Mouse (Mus musculus): ENCODE results near the gene Piezo1.
A peak's percentile ranks its signal among the peaks of the same experiment; 100 is the strongest.

Piezo1 gene

GRCm38 (mm10) chr8:122497016-122497734 lies 54.0 kb downstream of the Piezo1 start:
- DNase-seq (ENCODE audit: low spot score in 2 of 2) = no peak

DNA sequence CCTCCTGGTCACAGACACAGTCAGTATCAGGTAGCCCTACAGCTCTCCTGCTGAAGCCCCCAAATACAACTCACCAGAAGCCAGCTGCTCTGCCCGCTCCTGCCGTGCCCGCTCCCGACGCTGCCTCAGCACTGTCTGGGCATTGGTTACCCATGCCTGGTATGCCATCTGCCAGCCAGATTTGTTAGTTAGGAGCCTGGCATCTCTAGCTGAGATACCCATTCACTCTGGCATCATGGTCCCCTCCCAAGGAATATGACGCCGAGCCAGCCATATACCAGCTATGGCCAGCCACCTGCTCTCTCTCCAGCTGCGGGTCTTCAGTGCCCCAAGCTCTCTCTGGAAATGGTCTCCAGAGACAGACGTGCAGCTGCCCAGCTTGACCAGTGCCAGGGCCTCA lies 62.7 kb downstream of the Piezo1 start:
- DNase-seq (ENCODE audit: low spot score in 2 of 2) = no peak

GRCm38 (mm10) chr8:122484831-122485230 lies 66.3 kb downstream of the Piezo1 start:
- DNase-seq (ENCODE audit: low spot score in 2 of 2) = no peak

GRCm38 (mm10) chr8:122483877-122484276 lies 67.3 kb downstream of the Piezo1 start:
- DNase-seq (ENCODE audit: low spot score in 2 of 2) = no peak

GRCm38 (mm10) chr8:122482448-122482847 lies 68.7 kb downstream of the Piezo1 start:
- DNase-seq (ENCODE audit: low spot score in 2 of 2) = no peak

DNA sequence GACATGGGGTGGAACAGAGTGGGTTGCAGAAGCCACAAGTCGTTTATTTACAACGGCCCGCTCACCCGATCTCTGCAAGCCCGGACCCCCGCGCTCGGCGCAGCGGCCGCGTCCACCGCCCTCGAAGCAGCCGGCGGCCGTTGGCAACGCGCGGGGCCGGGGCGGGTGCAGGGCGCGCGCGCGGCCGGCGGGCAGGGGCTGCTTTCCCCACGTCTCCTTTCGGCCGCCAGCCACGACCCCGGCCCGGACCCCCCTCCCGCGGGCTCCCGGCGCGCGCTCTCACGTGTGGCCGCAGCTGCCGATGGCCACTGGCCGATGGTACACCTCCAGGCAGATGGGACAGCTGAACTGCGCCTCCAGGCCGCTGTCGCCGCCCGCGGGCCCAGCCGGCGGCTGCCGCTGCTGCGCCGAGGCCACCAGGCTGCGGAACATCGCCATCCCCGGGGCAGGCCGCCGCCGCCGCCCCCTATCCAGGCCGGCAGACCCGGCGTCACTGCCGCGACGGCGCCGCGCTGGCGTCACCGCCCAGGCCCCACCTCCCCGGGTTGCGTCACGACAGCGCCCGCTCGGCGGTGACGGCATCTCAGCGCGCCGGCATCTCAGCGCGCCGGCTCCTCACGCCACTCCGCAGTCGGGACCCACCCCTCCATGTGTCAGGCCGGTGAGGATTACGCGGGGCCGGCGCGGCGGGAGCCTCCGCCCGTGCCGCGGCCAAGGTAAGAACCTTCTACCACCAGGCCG lies 75.4 kb downstream of the Piezo1 start, which contains the start of the genes Rnf166 and Ctu2:
TSS of gene Rnf166 (minus strand) at position 485 of the 741 bp plus-strand sequence.
TSS of gene Ctu2 (plus strand) at position 564 of the 741 bp plus-strand sequence.
- DNase-seq (ENCODE audit: low spot score in 2 of 2) = peak; percentile 80 to 87

DNA sequence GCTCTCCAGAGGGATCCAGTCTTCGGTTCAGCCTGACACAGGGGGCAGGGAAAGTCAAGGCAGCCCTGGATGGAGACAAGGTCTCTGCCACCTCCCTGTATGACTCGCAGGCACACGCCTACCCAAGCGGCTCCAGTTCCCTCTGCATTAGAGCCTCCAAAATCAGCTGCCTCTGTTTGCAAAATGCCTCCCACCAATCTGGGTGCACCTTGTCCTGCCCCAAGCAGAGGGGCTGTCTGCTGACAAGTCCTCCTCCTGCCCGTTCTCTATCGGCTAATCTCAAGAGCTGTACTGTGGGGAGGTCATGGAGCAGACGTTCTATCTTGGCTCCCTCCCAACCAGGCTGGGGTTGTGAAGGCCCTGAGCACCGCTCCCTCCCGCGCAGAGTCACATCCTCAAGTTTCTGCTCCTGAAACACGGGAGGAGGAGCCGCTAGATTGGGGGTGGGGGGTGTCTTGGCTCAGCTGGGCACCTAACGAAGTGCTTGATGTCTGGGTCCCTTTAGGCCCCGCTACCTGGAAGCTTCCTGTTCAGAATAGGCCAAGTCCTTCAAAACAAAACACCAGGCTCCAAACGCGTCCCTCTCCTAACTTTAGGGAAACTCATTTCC lies 76.1 kb downstream of the Piezo1 start:
- DNase-seq (ENCODE audit: low spot score in 2 of 2) = peak in 1 of 2 experiments; percentile 41

GRCm38 (mm10) chr8:122473911-122474421 lies 77.2 kb downstream of the Piezo1 start:
- DNase-seq (ENCODE audit: low spot score in 2 of 2) = no peak

- DNase-seq (ENCODE audit: low spot score in 2 of 2) = no peak
These were observed 80.4 kb downstream of the Piezo1 start for GRCm38 (mm10) chr8:122470691-122471090.

DNA sequence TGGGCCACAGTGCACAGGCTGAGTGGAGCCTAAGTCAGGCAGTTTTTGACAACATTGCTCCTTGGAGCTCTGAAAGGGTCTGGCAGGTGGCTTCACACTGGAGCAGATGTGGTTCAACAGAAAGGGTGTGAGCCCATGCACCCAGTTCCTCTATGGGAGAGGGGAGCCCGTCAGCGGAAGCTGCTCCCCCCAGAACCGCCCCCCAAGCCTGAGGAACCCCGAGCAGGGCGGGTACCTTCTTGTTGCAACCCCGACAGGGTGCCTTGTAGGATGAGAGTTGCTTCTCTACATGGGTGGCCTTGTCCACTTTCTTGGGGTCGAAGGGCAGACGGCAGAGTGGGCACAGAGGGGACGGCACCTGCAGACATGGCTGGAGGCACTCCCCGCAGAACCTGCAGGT lies 81.2 kb downstream of the Piezo1 start:
- no peak for DNase-seq (ENCODE audit: low spot score in 2 of 2)

GRCm38 (mm10) chr8:122469407-122469806 lies 81.7 kb downstream of the Piezo1 start:
- no peak for DNase-seq (ENCODE audit: low spot score in 2 of 2)

DNA sequence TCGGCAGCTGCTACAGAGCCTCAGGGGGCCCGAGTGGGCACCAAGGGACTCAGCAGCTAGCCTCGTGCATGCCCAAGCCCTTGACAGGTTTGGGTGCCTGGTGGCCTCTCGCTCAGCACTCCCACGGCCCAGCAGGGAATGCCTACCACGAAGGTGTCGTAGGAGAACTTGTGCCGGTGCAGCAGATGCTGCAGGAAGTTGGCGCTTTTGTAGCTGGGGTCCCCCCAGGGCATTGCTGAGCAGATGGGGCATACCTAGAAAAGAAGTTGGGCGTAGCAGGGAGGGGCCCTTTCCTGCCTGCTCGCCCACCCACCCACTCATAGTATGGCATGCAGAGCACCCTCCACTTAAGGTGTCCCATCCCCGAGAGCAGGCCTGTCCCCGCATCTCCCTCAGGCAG lies 83.3 kb downstream of the Piezo1 start:
- DNase-seq (ENCODE audit: low spot score in 2 of 2) = no peak

- no peak for DNase-seq (ENCODE audit: low spot score in 2 of 2)
These were observed 86.1 kb downstream of the Piezo1 start for GRCm38 (mm10) chr8:122464985-122465384.

- DNase-seq (ENCODE audit: low spot score in 2 of 2) = peak in 1 of 2 experiments; percentile 45
These were observed 87.2 kb downstream of the Piezo1 start for GRCm38 (mm10) chr8:122463651-122464640.

GRCm38 (mm10) chr8:122462510-122462909 lies 88.6 kb downstream of the Piezo1 start:
- DNase-seq (ENCODE audit: low spot score in 2 of 2) = no peak

- DNase-seq (ENCODE audit: low spot score in 2 of 2) = no peak
These were observed 89.5 kb downstream of the Piezo1 start for GRCm38 (mm10) chr8:122461473-122462148.

DNA sequence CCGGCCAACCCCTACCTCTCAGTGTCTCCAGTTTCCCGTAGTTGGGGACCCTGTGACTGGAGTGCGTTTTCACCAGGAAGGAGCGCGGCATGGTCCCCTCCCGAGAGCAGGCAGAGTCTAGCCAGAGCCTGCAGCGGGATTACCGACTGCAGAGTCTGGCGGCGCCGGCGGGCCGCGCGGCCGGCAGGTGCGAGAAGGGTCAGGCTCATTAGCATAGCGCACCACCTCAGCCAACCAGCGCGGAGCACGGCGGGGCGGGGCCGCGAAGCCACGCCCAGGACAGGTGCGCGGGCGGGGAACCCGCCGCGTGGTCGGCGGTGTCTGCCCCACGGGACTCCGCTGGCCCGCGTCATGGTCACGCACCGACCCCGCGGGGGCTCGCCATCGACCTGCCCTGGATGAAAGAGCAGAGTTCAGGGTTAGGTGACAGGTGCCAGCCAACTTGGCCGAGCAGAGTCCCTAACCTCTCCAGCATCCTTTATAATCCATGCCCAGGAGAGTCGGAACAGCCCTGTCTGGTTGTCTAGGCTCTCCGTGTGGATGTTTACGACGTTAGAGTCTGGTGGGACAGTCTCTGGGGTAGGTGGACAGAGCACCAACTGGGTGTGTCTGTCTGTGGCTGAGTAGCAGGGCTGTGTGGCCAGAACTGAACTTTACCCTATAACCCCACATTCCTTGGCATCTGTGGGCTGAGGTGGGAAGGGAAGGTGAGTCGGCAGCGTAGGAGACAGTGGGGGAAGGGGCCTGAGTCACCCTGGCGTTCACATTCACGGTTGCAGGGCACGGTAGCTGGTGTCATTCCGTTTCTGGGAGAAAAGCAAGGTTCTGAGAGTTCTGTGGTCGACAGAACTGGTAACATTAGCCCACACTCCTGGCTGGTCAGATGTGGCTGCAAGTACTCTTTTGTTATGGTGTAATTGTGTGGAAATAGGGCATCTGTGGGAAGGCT lies 90.3 kb downstream of the Piezo1 start, which contains the start of gene Snai3:
TSS of gene Snai3 (minus strand) at position 210 of the 949 bp plus-strand sequence.
- peak; percentile 65 to 76 for DNase-seq (ENCODE audit: low spot score in 2 of 2)

DNA sequence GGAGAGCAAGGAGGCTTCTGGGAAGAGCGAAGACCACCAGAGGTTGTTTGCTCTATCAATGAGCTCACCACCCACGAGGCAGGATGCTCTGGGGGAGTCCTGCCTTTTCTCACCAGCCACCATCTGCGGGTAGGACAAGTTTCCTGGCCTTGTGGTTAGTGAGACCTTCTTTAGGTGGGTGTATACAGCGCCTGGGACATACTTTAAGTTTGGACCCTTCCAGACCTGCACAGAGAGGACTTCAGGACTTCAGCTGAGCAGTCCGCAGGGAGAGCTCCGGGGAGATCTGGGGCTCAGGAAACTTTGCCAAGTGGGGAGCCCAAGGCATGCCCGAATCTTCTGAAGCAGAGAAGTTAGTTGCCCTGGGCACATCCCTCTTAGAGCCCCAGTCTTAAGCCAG lies 91.1 kb downstream of the Piezo1 start:
- no peak for DNase-seq (ENCODE audit: low spot score in 2 of 2)

DNA sequence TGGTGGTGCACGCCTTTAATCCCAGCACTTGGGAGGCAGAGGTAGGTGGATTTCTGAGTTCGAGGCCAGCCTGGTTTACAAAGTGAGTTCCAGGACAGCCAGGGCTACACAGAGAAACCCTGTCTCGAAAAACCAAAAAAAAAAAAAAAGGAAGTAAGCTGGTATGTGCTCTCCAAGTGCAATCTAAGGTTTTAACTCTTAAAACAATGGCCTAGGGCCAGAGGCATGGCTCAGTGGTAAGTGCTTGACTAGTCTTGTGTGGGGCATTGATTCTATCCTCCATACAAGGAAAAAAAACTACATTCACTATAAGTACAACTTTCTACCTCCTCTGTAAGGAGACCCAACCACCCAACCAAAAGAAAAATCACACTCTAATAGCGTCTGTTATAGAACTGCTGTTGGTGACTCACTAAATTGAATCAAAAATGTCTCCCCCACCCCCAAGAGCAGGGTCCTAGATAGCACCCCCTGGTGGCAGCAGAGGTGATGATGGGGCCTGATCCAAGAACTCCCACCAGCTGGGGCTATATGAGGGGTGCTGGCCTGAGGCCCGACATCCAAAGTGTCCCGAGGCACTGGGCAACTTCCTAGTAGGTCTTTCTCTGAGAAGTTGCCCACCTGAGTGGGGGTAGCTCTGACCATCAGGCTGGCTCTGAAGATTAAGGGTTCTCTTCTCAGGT lies 91.8 kb downstream of the Piezo1 start:
- DNase-seq (ENCODE audit: low spot score in 2 of 2) = no peak

All from urinary bladder, adult 18-20 months (tissue).